Mouse (Mus musculus) lung, embryonic 16.5 days (tissue): ENCODE measurements at regions not wholly inside any gene's neighbourhood (a gene's known extent, or its start where the extent isn't known, plus 50 kb on each side); places are given as distances from the start of the nearest gene placed in this dataset.

Experiments used
- ATAC-seq: fragments of 200-750 bp; cut with Nextera tagmentation; 2 replicates; pipeline ENCODE4 v1.8.0; 2017; ENCODE audit warnings: low read depth, mild to moderate bottlenecking, moderate library complexity
- H3K27ac ChIP-seq: fragments of 300-500 bp; sonication (generic); 2 replicates; pipeline ENCODE4 v1.5.1; 2014; ENCODE audit warnings: mild to moderate bottlenecking, control low read depth, low read length
- H3K27me3 ChIP-seq: fragments of 300-500 bp; sonication (generic); 2 replicates; pipeline ENCODE4 v1.6.1; 2014; ENCODE audit warnings: low read depth, low read length, mixed read lengths; ENCODE audit not compliant: control insufficient read depth, insufficient read depth
- H3K36me3 ChIP-seq: fragments of 300-500 bp; sonication (generic); 2 replicates; pipeline ENCODE4 v1.6.1; 2014; ENCODE audit warnings: low read length; ENCODE audit not compliant: control insufficient read depth, insufficient read depth
- H3K4me1 ChIP-seq: fragments of 300-500 bp; sonication (generic); replicated peaks from 2 replicates; pipeline ENCODE4 v1.6.1; 2014; ENCODE audit warnings: low read length, mixed read lengths; ENCODE audit not compliant: control insufficient read depth, insufficient read depth
- H3K4me2 ChIP-seq: fragments of 300-500 bp; sonication (generic); 2 replicates; pipeline ENCODE4 v1.6.1; 2014; ENCODE audit warnings: low read depth, low read length, control low read depth
- H3K4me3 ChIP-seq: fragments of 300-500 bp; sonication (generic); 2 replicates; pipeline ENCODE4 v1.5.1; 2014; ENCODE audit warnings: mild to moderate bottlenecking, low read length, control low read depth
- H3K9ac ChIP-seq: fragments of 300-500 bp; sonication (generic); 2 replicates; pipeline ENCODE4 v1.6.1; 2014; ENCODE audit warnings: low read length, control low read depth
- H3K9me3 ChIP-seq: fragments of 300-500 bp; sonication (generic); 2 replicates; pipeline ENCODE4 v1.6.1; 2016; ENCODE audit warnings: low read length; ENCODE audit not compliant: control insufficient read depth
- WGBS: fragments of 180-500 bp; shearing (Covaris S2); extraction: QIAGEN DNeasy Blood & Tissue Kit; methylation state at CpG from one replicate; pipeline ENCODE4 v1.1.7; 2014; 5-methylcytosine and 5-hydroxymethylcytosine counted together

DNA sequence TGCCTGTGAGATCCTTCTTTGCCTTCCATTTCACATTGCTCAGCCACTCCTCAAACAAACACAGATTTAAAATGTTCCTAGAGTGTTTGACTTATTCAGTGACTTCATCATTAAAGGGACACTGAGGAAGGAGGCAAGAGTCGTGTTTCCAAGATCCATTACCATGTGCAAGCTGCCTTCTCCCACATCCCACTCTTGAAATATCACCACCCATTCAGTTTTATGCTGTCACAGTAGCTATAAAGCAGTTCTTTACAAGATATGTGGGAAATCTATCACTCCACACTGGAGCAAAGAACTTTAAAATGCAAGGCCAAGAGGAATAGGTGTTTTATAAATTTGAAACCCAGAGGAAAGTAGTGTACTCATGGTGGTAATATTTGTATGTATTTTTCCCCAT lies 110.2 kb upstream of the Gm12695 start:
- no peak overlapping the region for H3K4me2 ChIP-seq
- no peak overlapping the region for H3K4me3 ChIP-seq
- 42% methylated on average over 1 of the region's 1 CpGs for WGBS
- H3K9me3 ChIP-seq: no peaks in the 10 kb centered on the region
- H3K4me1 ChIP-seq: no peaks in the 10 kb centered on the region
- no peaks in the 10 kb centered on the region for H3K36me3 ChIP-seq
- no peak for ATAC-seq
- H3K27me3 ChIP-seq: no peaks in the 10 kb centered on the region
- H3K27ac ChIP-seq: no peak overlapping the region
- no peak overlapping the region for H3K9ac ChIP-seq

- Histone ChIP-seq H3K27ac (peak overlapping the region; percentile 55), H3K9ac (no peak overlapping the region)
- 37% methylated on average over 2 of the region's 2 CpGs for WGBS
Observed at GRCm38 (mm10) chr4:96881077-96881476, 96.1 kb upstream of the Gm12695 start.

GRCm38 (mm10) chr4:96878016-96878415 lies 93.0 kb upstream of the Gm12695 start:
- Histone ChIP-seq H3K4me3 (no peak overlapping the region), H3K27ac (no peak overlapping the region), H3K36me3 (no peaks in the 10 kb centered on the region), H3K27me3 (no peaks in the 10 kb centered on the region), H3K4me2 (no peak overlapping the region), H3K9me3 (no peaks in the 10 kb centered on the region), H3K9ac (no peak overlapping the region), H3K4me1 (0 out of 2 replicates have a peak, but pooled peaks cover 2% of the 10 kb centered on the region)
- WGBS: 86% methylated on average over 1 of the region's 1 CpGs
- ATAC-seq: no peak

More at GRCm38 (mm10) chr4:96881077-96881476, 96.1 kb upstream of the Gm12695 start:
- Histone ChIP-seq H3K36me3 (no peaks in the 10 kb centered on the region), H3K9me3 (no peaks in the 10 kb centered on the region), H3K27me3 (no peaks in the 10 kb centered on the region), H3K4me1 (0 out of 2 replicates have a peak, but pooled peaks cover 2% of the 10 kb centered on the region), H3K4me2 (no peak overlapping the region), H3K4me3 (no peak overlapping the region)
- ATAC-seq: peak; percentile 86

DNA sequence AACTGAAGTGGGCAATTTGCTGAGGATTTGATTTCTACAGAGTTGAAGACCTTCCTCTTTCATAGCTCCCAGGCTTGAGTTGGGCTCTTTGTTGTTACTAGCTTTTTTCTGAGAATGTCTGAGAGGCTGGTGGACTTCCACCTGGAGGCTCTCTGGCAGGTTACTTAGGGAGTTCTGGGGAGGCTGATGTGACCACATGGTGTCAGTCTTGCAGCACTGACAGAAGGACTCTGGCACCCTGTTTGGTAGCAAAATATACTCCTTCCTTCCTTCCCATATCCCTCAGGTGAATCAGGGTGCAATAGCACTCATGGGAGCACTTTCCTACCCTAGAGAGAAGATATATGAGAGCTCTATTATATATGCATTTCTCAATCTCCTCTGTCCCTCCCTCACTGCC lies 89.7 kb upstream of the Gm12695 start:
- ATAC-seq: no peak
- no peak overlapping the region for H3K9ac ChIP-seq
- H3K27me3 ChIP-seq: no peaks in the 10 kb centered on the region
- no peaks in the 10 kb centered on the region for H3K9me3 ChIP-seq
- H3K27ac ChIP-seq: no peak overlapping the region
- H3K4me1 ChIP-seq: no peaks in the 10 kb centered on the region
- no peaks in the 10 kb centered on the region for H3K36me3 ChIP-seq
- H3K4me3 ChIP-seq: no peak overlapping the region
- no peak overlapping the region for H3K4me2 ChIP-seq

- Histone ChIP-seq H3K4me2 (no peak overlapping the region), H3K9ac (no peak overlapping the region), H3K4me3 (no peak overlapping the region), H3K27me3 (no peaks in the 10 kb centered on the region), H3K9me3 (no peaks in the 10 kb centered on the region), H3K36me3 (no peaks in the 10 kb centered on the region), H3K4me1 (no peaks in the 10 kb centered on the region), H3K27ac (no peak overlapping the region)
- WGBS: 62% methylated on average over 3 of the region's 3 CpGs
- no peak for ATAC-seq
Observed at GRCm38 (mm10) chr4:96845170-96845569, 60.2 kb upstream of the Gm12695 start.
